Mouse (Mus musculus): ENCODE data around the gene Tbc1d14. TPM values are rescaled to one million over a fixed set of nuclear protein-coding genes. Genes with fewer than 3 reads are reported as not detected.

Gene Tbc1d14
- polyA plus RNA-seq, 1 experiment from 2014 or later = 67.0 TPM

DNA sequence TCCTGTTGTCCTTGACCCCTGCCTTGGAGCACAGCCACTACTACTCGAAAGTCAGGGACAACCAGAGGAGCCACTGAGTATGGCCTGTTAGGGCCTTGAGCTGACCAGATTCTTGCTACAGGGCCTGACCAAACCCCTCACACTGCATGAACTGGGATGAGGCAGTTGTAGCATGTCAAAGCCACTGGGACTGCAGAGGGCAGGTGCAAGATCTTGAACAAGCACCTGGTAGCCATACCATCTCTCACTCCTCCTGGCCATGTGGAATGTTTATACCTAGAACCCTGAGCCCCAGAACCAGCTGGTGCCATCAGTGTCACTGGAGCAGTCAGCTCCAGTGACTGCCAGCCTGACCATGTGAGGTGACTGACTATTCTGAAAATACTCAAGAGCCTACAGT lies 5.8 kb upstream of the Tbc1d14 start:
- Histone ChIP-seq H3K9me3 (replicated peaks) (no peaks in the 10 kb centered on the region), H3K9ac (no peak overlapping the region), H3K36me3 (ENCODE audit: poor library complexity, severe bottlenecking) (peaks cover 53% of the 10 kb centered on the region), H3K4me3 (no peak overlapping the region), H3K4me2 (no peak overlapping the region), H3K4me1 (no peaks in the 10 kb centered on the region), H3K27ac (no peak overlapping the region), H3K27me3 (no peaks in the 10 kb centered on the region)
- 90% methylated on average over 1 of the region's 1 CpGs for WGBS
- no peak for ATAC-seq

- H3K27ac ChIP-seq = no peak overlapping the region
- H3K4me3 ChIP-seq = no peak overlapping the region
- H3K4me1 ChIP-seq = no peaks in the 10 kb centered on the region
- ATAC-seq = no peak
- H3K36me3 ChIP-seq (ENCODE audit: poor library complexity, severe bottlenecking) = peaks cover 41% of the 10 kb centered on the region
- H3K27me3 ChIP-seq = no peaks in the 10 kb centered on the region
- no peaks in the 10 kb centered on the region for H3K9me3 ChIP-seq (replicated peaks)
- 30% methylated on average over 4 of the region's 4 CpGs for WGBS
- H3K4me2 ChIP-seq = no peak overlapping the region
- H3K9ac ChIP-seq = no peak overlapping the region
These were observed 4.6 kb upstream of the Tbc1d14 start for GRCm38 (mm10) chr5:36597653-36598052.

- H3K9me3 ChIP-seq (replicated peaks) = no peaks in the 10 kb centered on the region
- H3K4me2 ChIP-seq = no peak overlapping the region
- H3K36me3 ChIP-seq (ENCODE audit: poor library complexity, severe bottlenecking) = peaks cover 27% of the 10 kb centered on the region
- WGBS = 78% methylated on average over 5 of the region's 5 CpGs
- no peak overlapping the region for H3K27ac ChIP-seq
- H3K9ac ChIP-seq = no peak overlapping the region
- no peak overlapping the region for H3K4me3 ChIP-seq
- no peak for ATAC-seq
- H3K27me3 ChIP-seq = no peaks in the 10 kb centered on the region
- no peaks in the 10 kb centered on the region for H3K4me1 ChIP-seq
These were observed 3.1 kb upstream of the Tbc1d14 start for GRCm38 (mm10) chr5:36596225-36596624.

DNA sequence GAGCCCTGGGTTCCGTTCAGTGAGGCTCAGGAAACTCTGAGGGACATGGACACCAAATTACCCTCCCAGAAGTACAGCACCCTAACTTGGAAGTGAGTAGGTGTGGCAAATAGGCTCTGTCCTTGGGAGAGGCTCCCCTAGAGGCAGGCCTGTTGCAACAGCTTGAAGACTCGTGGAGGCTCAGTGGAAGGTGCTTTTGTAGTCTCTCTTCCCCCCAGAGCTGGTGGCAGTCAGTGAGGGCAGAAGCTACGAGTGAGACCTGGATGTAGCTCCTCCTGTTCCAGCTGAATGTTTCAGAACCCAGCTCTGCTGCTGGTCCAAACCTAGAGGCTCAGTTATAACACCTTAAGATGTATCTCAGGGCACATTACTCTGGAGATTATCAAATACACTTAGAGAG lies 2.0 kb upstream of the Tbc1d14 start:
- no peaks in the 10 kb centered on the region for H3K9me3 ChIP-seq (replicated peaks)
- no peak overlapping the region for H3K4me2 ChIP-seq
- no peak overlapping the region for H3K27ac ChIP-seq
- ATAC-seq = no peak
- no peaks in the 10 kb centered on the region for H3K4me1 ChIP-seq
- H3K36me3 ChIP-seq (ENCODE audit: poor library complexity, severe bottlenecking) = peaks cover 17% of the 10 kb centered on the region
- no peak overlapping the region for H3K4me3 ChIP-seq
- WGBS = 34% methylated on average over 3 of the region's 3 CpGs
- no peaks in the 10 kb centered on the region for H3K27me3 ChIP-seq
- H3K9ac ChIP-seq = no peak overlapping the region

- Histone ChIP-seq H3K27ac (no peak overlapping the region), H3K9me3 (replicated peaks) (no peaks in the 10 kb centered on the region), H3K4me2 (no peak overlapping the region), H3K9ac (no peak overlapping the region), H3K4me1 (no peaks in the 10 kb centered on the region), H3K27me3 (no peaks in the 10 kb centered on the region), H3K36me3 (ENCODE audit: poor library complexity, severe bottlenecking) (peaks cover 9% of the 10 kb centered on the region), H3K4me3 (no peak overlapping the region)
- 74% methylated on average over 3 of the region's 3 CpGs for WGBS
- no peak for ATAC-seq
These were observed 1.3 kb upstream of the Tbc1d14 start for GRCm38 (mm10) chr5:36594344-36594743.

- ATAC-seq = no peak
- Histone ChIP-seq H3K4me1 (0 out of 2 replicates have a peak, but pooled peaks cover 2% of the 10 kb centered on the region), H3K27me3 (no peaks in the 10 kb centered on the region), H3K4me2 (no peak overlapping the region), H3K36me3 (ENCODE audit: poor library complexity, severe bottlenecking) (no peaks in the 10 kb centered on the region), H3K4me3 (no peak overlapping the region), H3K9ac (no peak overlapping the region), H3K9me3 (replicated peaks) (no peaks in the 10 kb centered on the region), H3K27ac (no peak overlapping the region)
- WGBS = 72% methylated on average over 5 of the region's 5 CpGs
These were observed 2.6 kb downstream of the Tbc1d14 start for GRCm38 (mm10) chr5:36590499-36590920.

DNA sequence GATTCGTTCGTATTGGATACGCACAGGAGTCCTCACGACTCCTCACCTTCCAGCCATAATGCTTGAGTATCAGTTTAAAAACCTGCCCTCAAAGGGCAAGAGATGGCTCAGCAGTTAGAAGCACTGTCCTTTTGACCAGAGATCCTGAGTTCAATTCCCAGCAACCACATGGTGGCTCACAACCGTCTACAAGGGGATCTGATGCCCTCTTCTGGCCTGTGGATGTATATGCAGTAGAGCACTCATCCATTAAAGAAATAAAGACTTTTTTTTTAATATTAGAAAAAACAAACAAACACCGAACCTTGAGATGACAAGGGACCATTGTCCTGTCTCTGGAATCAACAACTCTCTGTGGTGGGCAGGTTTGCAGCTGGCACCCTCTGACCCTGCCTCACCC lies 8.8 kb downstream of the Tbc1d14 start:
- ATAC-seq = no peak
- Histone ChIP-seq H3K4me1 (peaks cover 16% of the 10 kb centered on the region), H3K27me3 (no peaks in the 10 kb centered on the region), H3K27ac (no peak overlapping the region), H3K36me3 (ENCODE audit: poor library complexity, severe bottlenecking) (no peaks in the 10 kb centered on the region), H3K4me3 (no peak overlapping the region), H3K9me3 (replicated peaks) (no peaks in the 10 kb centered on the region), H3K4me2 (no peak overlapping the region), H3K9ac (no peak overlapping the region)
- 73% methylated on average over 6 of the region's 6 CpGs for WGBS

- H3K9ac ChIP-seq = peak overlapping the region; percentile 76
- ATAC-seq = peak; percentile 96
These were observed 11.0 kb downstream of the Tbc1d14 start for GRCm38 (mm10) chr5:36581924-36582642.

GRCm38 (mm10) chr5:36581259-36581923 lies 11.7 kb downstream of the Tbc1d14 start:
- H3K4me3 ChIP-seq = peak overlapping the region; percentile 73
- H3K9ac ChIP-seq = peak overlapping the region; percentile 76
- WGBS = 1% methylated on average over 40 of the region's 40 CpGs
- H3K4me2 ChIP-seq = peak overlapping the region; percentile 95
- peaks cover 14% of the 10 kb centered on the region for H3K4me1 ChIP-seq
- H3K27ac ChIP-seq = peak overlapping the region; percentile 91
- H3K27me3 ChIP-seq = no peaks in the 10 kb centered on the region
- H3K9me3 ChIP-seq (replicated peaks) = no peaks in the 10 kb centered on the region
- no peaks in the 10 kb centered on the region for H3K36me3 ChIP-seq (ENCODE audit: poor library complexity, severe bottlenecking)
- peak; percentile 14 for ATAC-seq

More at GRCm38 (mm10) chr5:36581924-36582642, 11.0 kb downstream of the Tbc1d14 start:
- Histone ChIP-seq H3K36me3 (ENCODE audit: poor library complexity, severe bottlenecking) (no peaks in the 10 kb centered on the region), H3K9me3 (replicated peaks) (no peaks in the 10 kb centered on the region), H3K27me3 (no peaks in the 10 kb centered on the region), H3K4me3 (peak overlapping the region; percentile 73), H3K27ac (peak overlapping the region; percentile 91), H3K4me2 (peak overlapping the region; percentile 95), H3K4me1 (peaks cover 14% of the 10 kb centered on the region)
- WGBS = 1% methylated on average over 44 of the region's 54 CpGs

DNA sequence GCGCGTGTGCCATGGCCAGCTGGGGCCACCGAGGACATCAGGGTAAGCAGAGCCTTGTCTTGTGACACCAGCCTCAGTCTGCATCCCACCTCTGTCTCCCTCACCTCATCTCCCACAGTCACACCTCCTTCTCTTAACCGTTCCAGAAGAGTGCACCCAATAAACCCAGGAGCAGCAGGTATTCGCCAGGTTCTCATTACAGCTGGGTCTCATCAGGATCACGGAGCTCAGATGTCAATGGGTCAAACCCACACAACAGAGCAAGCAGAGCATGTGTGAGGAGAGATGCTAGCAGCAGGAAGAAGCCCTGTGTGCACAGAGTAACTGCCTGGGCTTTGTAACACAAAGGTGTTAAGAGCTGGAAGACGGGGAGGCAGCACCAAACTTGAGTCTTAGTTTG lies 13.1 kb downstream of the Tbc1d14 start:
- no peak overlapping the region for H3K9ac ChIP-seq
- no peaks in the 10 kb centered on the region for H3K9me3 ChIP-seq (replicated peaks)
- no peak overlapping the region for H3K4me3 ChIP-seq
- no peaks in the 10 kb centered on the region for H3K36me3 ChIP-seq (ENCODE audit: poor library complexity, severe bottlenecking)
- no peak overlapping the region for H3K27ac ChIP-seq
- H3K4me1 ChIP-seq = peaks cover 18% of the 10 kb centered on the region
- no peak overlapping the region for H3K4me2 ChIP-seq
- H3K27me3 ChIP-seq = no peaks in the 10 kb centered on the region
- 86% methylated on average over 7 of the region's 7 CpGs for WGBS
- no peak for ATAC-seq

DNA sequence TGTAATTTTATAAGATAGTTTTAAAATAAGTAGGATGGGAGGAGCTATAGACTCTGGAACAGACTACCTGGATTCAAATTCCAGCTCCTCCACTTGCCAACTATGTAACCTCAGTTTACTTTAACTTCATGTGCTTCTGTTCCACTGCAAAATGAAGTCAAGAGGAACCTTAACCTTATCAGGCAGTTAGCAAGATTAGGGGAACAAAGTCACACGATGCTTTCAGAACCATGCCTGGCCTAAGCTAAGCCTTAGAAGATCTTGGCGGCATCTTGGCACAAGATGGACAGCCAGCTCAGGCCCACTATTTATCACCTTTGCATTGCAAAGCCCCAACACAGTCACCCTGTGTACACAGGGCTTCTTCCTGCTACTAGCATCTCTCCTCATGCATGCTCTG lies 14.1 kb downstream of the Tbc1d14 start:
- H3K4me1 ChIP-seq = peaks cover 26% of the 10 kb centered on the region
- H3K9ac ChIP-seq = no peak overlapping the region
- no peak for ATAC-seq
- no peak overlapping the region for H3K4me2 ChIP-seq
- H3K36me3 ChIP-seq (ENCODE audit: poor library complexity, severe bottlenecking) = no peaks in the 10 kb centered on the region
- no peaks in the 10 kb centered on the region for H3K9me3 ChIP-seq (replicated peaks)
- 91% methylated on average over 2 of the region's 2 CpGs for WGBS
- no peak overlapping the region for H3K4me3 ChIP-seq
- no peak overlapping the region for H3K27ac ChIP-seq
- H3K27me3 ChIP-seq = no peaks in the 10 kb centered on the region

GRCm38 (mm10) chr5:36576457-36576856 lies 16.6 kb downstream of the Tbc1d14 start:
- H3K27ac ChIP-seq = no peak overlapping the region
- H3K9me3 ChIP-seq (replicated peaks) = no peaks in the 10 kb centered on the region
- H3K4me3 ChIP-seq = no peak overlapping the region
- 94% methylated on average over 3 of the region's 3 CpGs for WGBS
- H3K9ac ChIP-seq = no peak overlapping the region
- H3K36me3 ChIP-seq (ENCODE audit: poor library complexity, severe bottlenecking) = peaks cover 5% of the 10 kb centered on the region; the same call in 1 of the 2 replicates
- no peak overlapping the region for H3K4me2 ChIP-seq
- no peak for ATAC-seq
- H3K27me3 ChIP-seq = no peaks in the 10 kb centered on the region
- peaks cover 20% of the 10 kb centered on the region for H3K4me1 ChIP-seq
